Mouse (Mus musculus) heart, adult 9 months (tissue): ENCODE results near the gene Adamtsl2.

Source experiments
- DNase-seq, 2 experiments: peaks; one replicate each; pipeline ENCODE4 v3.0.0; 2022; ENCODE audit warnings: low spot score in 2 of 2

Adamtsl2 gene

DNA sequence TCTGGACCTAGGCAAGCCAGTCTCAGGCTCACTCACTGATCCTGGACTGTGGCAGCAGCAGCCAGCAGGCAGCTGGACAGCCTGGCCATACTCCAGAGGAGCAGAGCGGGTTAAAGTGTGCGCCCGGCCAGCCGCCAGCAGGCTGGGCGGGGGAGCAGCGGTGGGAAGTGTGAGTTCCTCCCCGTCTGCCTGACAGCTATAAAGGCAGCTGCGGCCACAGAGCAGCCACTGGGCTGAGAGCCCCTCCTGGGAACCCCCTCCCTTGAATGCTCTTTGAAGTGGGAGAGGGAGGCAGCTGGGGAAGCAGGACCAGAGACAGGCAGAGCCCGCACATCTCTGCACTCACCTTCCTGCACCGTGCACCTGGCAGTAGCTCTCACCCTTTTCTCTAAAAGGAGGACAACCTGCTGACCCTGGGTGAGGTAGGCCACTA lies at the start of gene Adamtsl2:
Gene Adamtsl2 (plus strand): TSS at position 228 of the 433 bp plus-strand sequence.
- DNase-seq, result peak; percentile 83 to 88

- no peak for DNase-seq
These were observed 46.8 kb upstream of the Adamtsl2 start for GRCm38 (mm10) chr2:27032361-27032760.

DNA sequence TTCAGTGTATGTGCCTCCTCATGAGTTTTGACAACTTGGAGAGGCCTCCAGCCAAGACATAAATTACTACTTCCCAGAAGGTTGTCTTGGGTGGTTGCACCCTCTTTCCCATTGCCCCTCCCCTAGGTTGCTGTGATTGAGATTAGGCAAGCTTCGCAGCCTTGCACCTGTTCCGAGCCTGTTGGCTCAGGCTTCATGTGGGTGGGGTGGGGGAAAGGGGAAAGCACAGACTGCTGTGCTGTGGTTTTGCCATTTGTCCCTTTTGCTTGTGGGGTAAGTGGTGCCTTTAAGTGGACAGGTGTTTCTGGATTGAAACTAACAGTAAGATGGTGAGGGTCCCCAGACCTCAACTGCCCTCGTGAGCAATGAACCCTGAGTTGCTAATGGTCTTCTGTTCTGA lies 43.2 kb upstream of the Adamtsl2 start:
- no peak for DNase-seq

GRCm38 (mm10) chr2:27037008-27037407 lies 42.2 kb upstream of the Adamtsl2 start:
- no peak for DNase-seq

DNA sequence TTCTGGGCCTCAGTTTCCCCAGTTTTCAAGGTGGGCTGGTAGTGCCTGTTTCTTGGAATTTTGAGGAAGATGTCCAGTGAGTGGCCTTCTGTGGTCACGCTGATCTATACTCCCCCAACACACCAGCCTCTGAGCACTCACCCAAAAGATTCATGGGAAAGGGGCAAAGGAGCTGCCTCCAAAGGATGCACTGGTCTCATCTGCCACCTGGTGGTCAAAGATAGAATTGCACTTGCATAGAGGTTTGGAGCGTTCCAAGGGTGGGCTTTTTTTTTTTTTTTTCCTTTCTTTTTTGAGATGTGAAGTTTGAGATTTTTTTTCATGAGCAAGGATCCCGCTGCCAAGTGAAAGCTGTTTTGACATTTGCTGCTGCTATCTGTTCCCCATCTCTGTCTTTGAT lies 40.6 kb upstream of the Adamtsl2 start:
- peak in 1 of 2 experiments; percentile 56 for DNase-seq

DNA sequence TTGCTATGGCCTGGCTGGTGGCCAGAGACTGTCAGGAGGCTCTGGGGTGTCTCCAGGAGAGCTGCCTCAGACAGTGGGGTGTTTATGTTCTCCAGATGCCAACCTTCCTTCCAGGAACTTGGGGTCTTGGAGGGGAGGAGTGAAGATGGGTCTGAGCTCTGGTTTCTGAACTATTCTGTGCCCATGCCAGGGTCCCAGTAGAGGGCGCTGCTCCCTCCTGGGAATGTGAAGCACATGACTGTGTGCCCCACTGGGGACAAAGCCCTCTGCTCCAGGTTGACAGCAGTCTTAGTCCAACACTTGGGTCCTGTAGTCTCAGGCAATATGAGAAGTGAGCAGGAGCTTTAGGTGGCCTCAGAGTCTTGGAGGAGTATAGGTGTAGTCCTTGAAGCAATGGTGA lies 39.9 kb upstream of the Adamtsl2 start:
- DNase-seq, result no peak

GRCm38 (mm10) chr2:27042131-27042844 lies 36.9 kb upstream of the Adamtsl2 start:
- no peak for DNase-seq

DNA sequence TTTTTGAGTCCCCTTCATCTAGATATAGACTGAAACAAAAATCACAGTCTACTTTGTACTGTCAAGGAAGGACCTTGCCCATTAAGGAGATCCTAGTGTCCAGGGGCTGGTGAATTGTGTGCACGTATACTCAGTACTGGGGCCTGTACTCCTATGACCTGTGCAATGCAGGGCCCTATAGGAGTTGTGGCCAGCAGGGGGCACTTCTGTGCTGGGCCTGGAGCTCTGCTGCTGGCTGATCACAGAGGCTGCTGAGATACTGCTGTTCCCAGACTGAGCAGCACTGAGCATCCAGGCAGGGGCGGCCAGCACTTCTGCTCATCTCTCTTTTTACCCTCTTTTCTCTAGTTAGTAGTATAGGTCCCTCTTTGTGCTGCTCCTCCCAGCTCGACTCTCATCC lies 35.7 kb upstream of the Adamtsl2 start:
- peak; percentile 78 to 80 for DNase-seq

DNA sequence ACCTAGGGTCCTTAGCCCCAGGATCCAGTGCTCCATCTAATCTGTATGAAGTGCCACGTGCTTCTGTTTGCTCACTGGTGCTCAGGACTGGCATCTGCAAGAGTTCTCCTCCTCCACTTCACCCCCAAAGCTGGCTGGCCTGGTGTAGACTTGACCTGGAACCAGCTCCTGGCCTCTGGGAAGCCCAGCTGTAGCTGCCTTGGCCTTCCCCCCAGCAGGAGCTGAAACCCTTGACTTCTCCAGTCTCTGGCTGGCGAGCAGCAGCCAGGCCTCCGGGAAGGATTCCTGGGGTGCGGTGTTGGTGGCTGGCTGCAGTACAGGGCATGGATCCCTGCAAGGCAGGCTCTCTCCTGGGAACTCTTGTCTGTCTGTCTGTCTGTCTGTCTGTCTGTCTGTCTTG lies 35.0 kb upstream of the Adamtsl2 start:
- peak; percentile 48 to 61 for DNase-seq

DNA sequence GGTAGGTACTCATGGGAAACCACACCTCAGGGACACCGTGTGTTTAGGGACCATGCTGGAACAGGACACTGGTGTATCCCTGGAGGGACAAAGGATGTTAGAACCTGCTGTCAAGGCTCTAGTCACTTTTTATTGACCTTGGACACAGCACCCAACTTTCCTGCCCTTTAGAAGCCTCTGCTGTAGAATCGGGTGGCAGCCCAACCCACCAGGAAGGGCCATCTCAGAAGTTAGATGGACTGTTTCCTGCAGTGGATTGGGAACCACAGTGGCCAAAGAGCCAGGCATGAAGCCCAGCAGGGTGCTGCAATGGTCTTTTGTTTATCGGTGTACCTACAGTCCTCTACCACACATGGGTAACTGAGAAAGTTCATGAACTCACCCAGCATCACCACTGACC lies 34.5 kb upstream of the Adamtsl2 start:
- peak in 1 of 2 experiments; percentile 36 for DNase-seq

DNA sequence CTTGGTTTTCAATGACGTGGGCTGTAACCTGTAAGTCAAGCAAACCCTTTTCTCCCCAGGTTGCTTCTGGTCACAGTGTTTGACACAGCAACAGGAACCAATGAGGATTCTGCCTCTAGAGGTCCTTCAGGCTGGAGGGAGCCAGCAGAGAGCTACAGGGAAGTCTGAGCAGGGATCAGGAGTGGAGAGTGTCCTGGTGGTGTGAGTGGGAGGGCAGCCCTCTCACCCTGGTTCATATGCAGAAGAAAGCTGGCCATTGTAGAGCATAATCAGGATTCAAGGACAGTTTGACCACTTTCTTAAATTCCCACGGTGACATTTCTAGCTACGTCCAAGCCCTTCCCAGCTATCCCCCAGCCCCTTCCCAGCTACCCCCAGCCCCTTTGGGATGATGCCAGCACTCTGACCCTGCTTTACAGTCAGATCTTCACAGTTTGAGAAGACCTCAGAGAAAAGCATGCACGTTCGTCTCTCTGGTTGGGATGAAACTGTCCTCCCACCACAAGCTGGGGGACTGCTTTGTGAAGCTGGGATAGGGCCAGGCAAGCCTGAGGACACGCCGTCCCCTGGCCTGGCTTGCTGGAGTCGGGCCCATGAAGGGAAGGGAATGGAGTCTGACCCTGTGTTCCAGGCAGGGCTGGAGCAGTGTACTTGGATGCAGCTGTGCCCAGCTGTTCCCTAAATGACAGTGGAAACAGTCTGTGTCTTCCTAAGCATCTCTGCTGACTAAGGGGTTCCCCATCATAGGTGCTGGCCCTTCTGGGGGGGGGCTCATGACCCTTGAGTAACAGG lies 33.0 kb upstream of the Adamtsl2 start:
- DNase-seq, result peak; percentile 87 to 91

DNA sequence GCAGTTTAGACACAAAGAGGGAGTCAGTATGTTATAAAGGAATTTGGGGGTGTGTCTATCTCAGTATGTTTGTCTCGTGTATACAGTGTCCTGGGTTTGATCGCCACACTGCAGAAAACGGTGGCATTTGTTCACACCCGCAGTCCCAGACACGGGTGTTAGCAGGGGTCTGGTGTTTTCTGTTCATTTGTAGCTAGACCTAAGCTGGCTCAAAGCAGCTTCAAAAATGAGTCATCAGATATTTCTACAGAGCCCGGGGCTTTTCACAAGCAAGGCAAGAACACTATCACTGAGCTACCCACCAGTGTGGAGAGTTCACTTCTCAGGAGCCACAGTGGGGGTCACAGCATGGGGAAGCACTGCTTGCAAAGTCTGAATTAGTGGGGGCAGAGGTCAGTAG lies 29.8 kb upstream of the Adamtsl2 start:
- no peak for DNase-seq

GRCm38 (mm10) chr2:27058251-27058650 lies 20.9 kb upstream of the Adamtsl2 start:
- no peak for DNase-seq

DNA sequence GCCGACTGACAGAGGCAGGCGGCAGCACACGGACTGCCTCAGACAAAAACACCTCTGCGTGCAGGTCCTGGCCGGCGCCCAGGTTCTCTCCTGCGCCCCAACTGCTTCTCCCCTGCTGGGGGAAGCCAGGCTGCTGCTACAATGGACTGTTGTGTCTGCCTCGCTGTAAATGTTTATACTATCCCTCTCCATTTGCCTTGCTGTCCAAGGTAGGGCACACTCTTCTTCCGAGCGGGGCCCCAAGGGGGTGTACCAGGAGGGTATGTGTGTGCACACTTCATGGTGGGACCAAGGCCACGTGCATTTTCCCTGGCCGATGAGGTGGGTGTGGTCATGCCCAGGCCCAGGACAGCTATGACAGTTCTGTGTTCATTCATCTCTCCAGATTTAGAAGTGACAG lies 20.4 kb upstream of the Adamtsl2 start:
- no peak for DNase-seq

- no peak for DNase-seq
These were observed 20.0 kb upstream of the Adamtsl2 start for GRCm38 (mm10) chr2:27059187-27059586.

- DNase-seq, result no peak
These were observed 12.1 kb upstream of the Adamtsl2 start for GRCm38 (mm10) chr2:27067124-27067523.

DNA sequence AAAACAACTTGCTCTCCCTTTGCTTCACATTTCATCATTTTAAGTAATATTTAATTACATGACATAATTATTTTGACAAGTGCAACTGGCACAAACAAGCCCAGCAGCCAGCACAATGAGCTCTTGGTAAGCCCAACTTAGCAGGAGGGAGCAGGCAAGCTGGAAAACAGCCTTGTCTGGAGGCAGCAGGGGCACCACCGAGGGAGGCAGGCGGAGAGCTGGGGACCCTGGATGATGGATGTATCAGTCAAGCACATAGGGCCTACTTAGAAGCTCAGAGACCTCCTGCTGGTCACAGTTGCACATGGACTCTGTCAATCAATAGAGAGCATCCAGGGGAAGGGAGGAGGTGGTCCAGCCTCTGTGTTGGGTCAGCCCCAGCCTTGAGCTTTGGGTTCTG lies 11.2 kb upstream of the Adamtsl2 start:
- DNase-seq, result no peak

- no peak for DNase-seq
These were observed 9.5 kb upstream of the Adamtsl2 start for GRCm38 (mm10) chr2:27069646-27070045.

- DNase-seq, result no peak
These were observed 8.8 kb upstream of the Adamtsl2 start for GRCm38 (mm10) chr2:27070247-27070813.

GRCm38 (mm10) chr2:27071137-27071536 lies 8.0 kb upstream of the Adamtsl2 start:
- DNase-seq, result peak; percentile 77 to 82

GRCm38 (mm10) chr2:27071978-27072377 lies 7.2 kb upstream of the Adamtsl2 start, which contains the start of gene Mymk:
Gene Mymk, minus strand, starts transcription at chr2:27072179.
- no peak for DNase-seq

DNA sequence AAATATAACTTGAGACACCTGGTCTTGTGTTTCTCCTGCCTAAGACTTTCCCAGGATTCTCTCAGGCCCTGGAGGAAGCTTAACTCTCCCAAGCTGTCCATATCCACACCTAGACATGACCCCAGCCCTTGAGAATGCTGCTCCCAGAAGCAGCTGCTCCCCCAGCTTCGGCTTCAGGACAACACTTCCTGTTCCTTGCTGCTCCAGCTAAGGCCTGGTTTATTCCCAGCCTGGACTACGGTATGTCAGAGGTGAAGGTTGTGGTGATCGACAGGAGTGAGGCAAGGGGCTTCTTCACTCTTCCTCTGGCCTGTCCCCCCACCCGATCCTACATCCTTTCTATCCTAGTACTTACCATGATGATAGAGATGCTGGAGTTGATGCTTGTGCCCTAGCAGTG lies 5.8 kb upstream of the Adamtsl2 start:
- DNase-seq, result no peak

- peak; percentile 55 to 70 for DNase-seq
These were observed 4.4 kb upstream of the Adamtsl2 start for GRCm38 (mm10) chr2:27074804-27075203.
